Mouse (Mus musculus): ENCODE measurements around the gene Ankrd28.

The Ankrd28 gene

GRCm38 (mm10) chr14:31830571-31831369 is at the start of gene Ankrd28:
Gene Ankrd28, minus strand, starts transcription at chr14:31830651.
- DNase-seq (ENCODE audit: low read depth, low spot score): peak; percentile 93

GRCm38 (mm10) chr14:31879456-31879855 is 49.0 kb upstream of the Ankrd28 start:
- DNase-seq (ENCODE audit: low read depth, low spot score): no peak

GRCm38 (mm10) chr14:31872130-31872529 is 41.7 kb upstream of the Ankrd28 start:
- DNase-seq (ENCODE audit: low read depth, low spot score): no peak

GRCm38 (mm10) chr14:31870436-31870835 is 40.0 kb upstream of the Ankrd28 start:
- no peak for DNase-seq (ENCODE audit: low read depth, low spot score)

GRCm38 (mm10) chr14:31868591-31868990 is 38.1 kb upstream of the Ankrd28 start:
- DNase-seq (ENCODE audit: low read depth, low spot score): no peak

DNA sequence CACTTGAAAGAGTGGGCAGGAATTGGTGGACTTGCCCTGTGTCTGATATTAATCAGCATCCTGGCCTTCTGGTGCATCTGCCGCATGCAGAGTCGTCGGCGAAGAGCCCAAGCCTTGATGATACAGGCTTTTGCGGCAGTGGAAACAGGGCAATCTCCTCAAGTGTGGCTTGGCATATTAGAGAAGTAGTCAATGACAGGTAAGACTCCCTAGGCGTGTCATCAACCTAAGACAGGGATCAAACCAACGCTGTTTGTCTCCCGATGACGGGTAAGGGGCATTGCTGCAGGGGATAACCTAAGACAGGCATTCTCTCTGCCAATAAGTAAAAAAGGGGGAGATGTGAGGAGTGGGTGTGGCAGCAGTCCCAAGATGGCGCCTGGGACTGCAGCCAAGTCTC is 35.9 kb upstream of the Ankrd28 start:
- DNase-seq (ENCODE audit: low read depth, low spot score): peak; percentile 22

DNA sequence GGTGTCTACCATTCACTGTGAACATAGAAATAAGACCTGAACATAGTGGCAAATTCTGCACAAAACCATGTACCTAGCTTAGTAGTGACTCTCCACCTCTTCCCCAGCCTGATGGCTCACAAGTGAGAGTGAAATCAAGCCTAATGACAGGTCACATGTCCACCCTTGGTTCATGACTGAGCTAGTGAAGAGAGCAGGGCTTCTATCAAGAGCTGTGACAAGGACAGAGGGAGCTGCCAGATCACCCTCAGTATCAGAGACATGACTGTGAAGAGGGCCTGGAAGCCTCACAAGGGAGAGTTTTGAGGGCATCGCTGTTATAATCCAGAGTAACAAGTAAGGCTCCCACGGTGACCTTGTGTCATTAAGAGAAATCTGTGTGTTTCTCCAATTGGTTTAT is 28.2 kb upstream of the Ankrd28 start:
- no peak for DNase-seq (ENCODE audit: low read depth, low spot score)

- DNase-seq (ENCODE audit: low read depth, low spot score): peak; percentile 59
These were observed 26.9 kb upstream of the Ankrd28 start for GRCm38 (mm10) chr14:31857096-31857975.

- no peak for DNase-seq (ENCODE audit: low read depth, low spot score)
These were observed 25.6 kb upstream of the Ankrd28 start for GRCm38 (mm10) chr14:31856007-31856406.

DNA sequence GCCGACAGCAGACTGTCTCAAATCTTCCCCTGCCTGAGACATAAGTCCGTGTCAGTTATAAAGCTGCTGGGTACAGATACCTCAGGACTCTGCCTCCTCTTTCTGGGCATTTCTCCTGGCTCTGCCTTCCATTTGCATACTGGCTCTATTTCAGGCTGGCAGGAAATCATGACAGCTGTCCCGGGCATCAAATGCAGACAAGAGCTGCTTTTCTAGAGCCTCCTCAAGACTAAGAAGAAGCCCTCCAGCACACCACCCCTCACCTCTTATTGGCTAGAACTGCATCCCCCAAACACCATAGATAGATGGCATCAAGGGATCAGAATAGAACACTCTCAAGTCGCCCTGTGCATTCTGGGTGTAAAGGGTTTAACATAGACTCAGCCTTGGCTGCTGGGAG is 24.2 kb upstream of the Ankrd28 start:
- DNase-seq (ENCODE audit: low read depth, low spot score): no peak

DNA sequence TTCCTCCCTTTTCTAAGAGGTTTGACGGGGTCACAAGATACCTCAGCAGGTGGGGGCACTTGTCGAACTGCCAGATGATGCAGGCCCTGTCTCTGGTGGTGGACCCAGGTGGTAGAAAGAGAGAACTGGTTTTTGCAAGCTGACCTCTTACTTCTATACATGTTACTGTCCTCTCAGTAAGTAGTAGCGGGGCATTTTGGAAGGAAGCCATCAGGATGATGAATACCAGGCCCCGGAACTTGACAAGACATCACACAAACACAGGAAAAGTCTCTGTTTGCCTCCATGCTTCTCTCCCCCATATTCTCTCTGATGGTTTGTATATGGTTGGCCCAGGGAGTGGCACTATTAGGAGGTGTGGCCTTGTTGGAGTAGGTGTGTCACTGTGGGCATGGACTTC is 13.1 kb upstream of the Ankrd28 start:
- DNase-seq (ENCODE audit: low read depth, low spot score): no peak

DNA sequence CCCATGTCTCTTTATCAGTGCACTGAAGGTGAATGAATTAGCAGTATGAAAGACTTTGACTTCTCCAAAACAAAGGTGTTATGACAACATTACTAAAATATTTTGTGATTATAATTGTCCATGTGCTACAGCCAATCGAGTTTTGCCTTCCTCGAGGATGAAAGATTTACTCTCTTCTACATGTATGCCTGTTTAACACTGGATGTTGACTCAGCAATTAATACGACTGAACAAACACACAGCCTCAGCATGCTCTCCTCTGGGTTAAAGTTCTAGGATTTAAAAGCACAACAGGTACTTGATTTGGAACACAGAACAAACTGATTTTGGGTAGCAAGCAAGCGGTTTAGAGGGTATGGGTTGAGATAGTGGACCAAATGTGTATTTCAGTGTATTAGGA is 1.6 kb upstream of the Ankrd28 start:
- DNase-seq (ENCODE audit: low read depth, low spot score): no peak

GRCm38 (mm10) chr14:31831370-31831712 is 890 bp upstream of the Ankrd28 start:
- peak; percentile 33 for DNase-seq (ENCODE audit: low read depth, low spot score)

DNA sequence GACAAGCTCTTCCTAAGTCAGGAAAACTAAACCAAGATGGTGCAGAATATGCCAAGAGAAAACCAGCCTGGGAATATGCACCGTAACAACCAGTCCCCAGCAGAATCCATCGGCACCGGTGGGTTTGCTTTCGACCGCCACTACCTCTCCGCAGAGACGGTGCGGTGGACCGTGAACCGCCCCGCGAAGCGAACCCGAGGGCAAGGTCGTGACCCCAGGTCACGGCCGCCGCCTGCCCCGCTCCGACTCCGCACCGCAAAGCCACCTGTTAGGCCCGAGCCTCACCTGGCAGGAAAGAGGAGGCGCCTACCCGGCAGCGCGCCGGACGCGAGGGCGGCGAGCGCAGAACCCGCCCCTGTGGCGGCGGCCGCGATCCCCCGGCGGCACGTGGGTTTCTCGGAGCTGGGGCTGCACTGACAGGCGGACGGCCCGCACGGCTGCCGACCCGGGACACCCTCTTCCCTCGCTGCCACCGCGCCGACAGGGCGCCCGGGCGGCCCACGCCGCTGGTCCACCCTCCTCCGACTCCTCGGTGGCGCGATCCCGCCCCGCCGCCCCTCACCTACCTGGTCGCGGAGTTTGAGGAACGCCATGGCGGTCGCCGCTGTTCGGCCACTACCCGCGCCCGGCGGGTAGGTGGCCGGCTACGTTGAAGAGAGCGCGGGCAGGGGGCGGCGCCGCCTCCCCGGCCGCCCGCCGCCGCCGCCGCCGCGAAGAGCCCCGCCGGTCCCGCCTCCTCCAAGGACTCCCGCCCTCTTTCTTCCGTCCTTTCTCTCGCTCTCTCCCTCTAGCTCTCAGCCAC is 489 bp downstream of the Ankrd28 start:
- DNase-seq (ENCODE audit: low read depth, low spot score): peak; percentile 74

DNA sequence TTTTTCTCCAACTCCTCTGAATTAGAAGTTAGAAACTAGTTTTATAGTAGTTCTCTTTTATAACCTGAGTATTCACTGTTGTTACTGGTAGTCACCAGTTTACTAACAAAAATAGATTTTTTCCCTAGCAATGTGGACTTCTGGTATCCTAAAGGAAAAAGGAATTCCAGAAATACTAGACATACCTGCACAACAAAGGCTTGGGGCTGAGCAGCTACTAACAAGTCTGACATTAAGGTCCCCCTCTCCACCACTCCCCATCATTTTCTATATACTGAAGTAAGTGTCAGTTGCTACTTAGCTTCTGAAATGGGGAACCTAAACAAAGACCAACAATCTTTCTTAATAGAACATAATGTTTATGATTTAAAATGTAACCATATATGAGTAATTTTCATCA is 3.2 kb downstream of the Ankrd28 start:
- peak; percentile 81 for DNase-seq (ENCODE audit: low read depth, low spot score)

DNA sequence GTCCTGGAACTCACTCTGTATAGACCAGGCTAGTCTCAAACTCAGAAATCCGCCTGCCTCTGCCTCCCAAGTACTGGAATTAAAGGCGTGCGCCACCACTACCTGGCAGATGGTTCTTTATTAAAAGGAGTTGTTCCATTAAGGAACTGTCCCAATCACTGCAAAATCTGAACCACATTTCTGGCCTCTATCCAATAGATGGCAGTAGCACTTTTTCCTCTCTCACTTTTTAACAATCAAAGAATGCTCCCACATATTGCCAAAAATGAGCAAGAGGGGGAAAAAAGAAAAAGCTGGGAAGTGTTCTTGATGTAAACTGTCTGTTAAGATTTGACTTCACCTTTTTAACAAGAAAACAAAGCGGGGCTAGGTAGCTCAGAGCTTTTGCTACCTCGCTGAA is 20.5 kb downstream of the Ankrd28 start:
- DNase-seq (ENCODE audit: low read depth, low spot score): no peak

DNA sequence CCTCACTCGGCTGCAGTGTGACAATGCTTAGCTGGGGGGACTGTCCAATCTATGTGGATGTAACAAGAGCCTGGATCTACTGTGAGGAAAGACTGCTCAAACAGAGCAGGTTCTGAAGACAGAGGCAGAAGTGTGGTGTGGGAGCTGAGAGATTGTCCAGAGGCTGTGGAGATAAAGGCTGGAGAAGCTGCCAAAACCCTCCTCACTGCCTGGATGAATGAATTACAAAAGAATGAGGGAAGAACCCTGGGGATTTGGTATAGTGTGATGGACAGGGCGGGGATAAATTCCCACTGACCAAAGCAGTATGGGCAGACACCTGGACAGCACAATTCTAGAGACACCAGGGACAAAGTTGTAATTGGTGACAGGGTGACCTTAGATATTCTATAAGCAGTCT is 26.7 kb downstream of the Ankrd28 start:
- peak; percentile 14 for DNase-seq (ENCODE audit: low read depth, low spot score)

GRCm38 (mm10) chr14:31800976-31801375 is 29.5 kb downstream of the Ankrd28 start:
- DNase-seq (ENCODE audit: low read depth, low spot score): no peak

DNA sequence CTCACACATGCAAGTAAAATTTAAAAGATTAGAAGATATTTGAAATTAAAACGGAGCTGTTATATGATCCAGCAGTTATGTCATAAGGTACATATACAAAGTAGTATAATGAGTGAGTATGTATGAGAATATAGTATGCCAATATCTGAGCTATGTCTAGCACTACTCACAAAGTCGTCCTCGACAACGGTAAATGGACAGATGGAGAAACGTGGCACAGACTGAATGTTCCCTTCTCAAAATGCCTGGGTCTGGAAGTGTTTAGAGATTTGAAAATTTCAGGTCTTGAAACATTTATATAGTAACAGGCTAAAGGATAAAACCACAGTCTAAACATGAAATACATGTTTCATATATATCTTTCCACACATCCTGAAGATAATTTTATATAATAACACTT is 30.0 kb downstream of the Ankrd28 start:
- no peak for DNase-seq (ENCODE audit: low read depth, low spot score)

- DNase-seq (ENCODE audit: low read depth, low spot score): peak; percentile 28
These were observed 31.5 kb downstream of the Ankrd28 start for GRCm38 (mm10) chr14:31798937-31799336.

- no peak for DNase-seq (ENCODE audit: low read depth, low spot score)
These were observed 34.9 kb downstream of the Ankrd28 start for GRCm38 (mm10) chr14:31795535-31795934.

GRCm38 (mm10) chr14:31794776-31795126 is 35.7 kb downstream of the Ankrd28 start:
- no peak for DNase-seq (ENCODE audit: low read depth, low spot score)

Data from R1 (cell line).